Mouse (Mus musculus): ENCODE data around the gene Phgdh.

Phgdh gene

DNA sequence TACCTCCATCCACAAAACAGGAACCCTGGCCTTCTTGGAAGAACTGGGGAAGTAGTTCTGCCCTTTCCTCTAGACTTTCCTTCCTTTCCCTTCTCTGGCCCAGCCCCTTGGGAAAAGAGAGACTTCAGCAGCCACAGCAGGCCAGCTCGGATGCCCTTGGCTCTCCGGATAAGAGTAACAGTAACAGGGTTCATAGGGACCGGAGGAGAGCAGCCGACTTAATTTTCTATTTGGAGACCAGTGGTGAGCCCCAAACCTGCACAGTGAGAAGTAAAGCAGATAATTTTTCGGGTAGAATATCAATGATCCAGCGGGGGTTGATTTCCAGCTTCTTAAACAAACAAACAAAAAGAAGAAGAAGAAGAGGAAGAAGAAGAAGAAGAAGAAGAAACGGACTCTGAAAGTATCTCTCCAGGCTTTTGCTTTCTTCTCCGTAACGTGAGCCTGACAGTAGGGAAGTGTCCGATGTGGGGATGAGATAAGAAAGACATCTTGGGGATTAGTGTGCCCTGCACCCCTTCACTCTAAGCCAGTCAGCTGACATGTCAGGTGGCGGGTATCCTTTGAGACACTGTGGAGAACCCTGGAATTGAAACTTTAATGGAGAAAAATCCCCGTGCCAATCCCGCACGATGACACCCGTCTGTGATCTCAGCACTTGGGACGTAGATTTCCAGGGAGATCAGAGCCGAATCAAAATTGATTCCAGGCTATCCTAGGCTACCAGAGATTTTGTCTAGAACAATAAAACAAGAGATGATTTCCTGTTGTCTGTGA lies 1.2 kb upstream of the Phgdh start:
- no peak for DNase-seq

GRCm38 (mm10) chr3:98339097-98339705 lies 589 bp downstream of the Phgdh start:
- DNase-seq = peak; percentile 23

GRCm38 (mm10) chr3:98338584-98339041 lies 1.2 kb downstream of the Phgdh start:
- DNase-seq = peak; percentile 16

- DNase-seq = no peak
Observed at GRCm38 (mm10) chr3:98336661-98337654, 2.8 kb downstream of the Phgdh start.

DNA sequence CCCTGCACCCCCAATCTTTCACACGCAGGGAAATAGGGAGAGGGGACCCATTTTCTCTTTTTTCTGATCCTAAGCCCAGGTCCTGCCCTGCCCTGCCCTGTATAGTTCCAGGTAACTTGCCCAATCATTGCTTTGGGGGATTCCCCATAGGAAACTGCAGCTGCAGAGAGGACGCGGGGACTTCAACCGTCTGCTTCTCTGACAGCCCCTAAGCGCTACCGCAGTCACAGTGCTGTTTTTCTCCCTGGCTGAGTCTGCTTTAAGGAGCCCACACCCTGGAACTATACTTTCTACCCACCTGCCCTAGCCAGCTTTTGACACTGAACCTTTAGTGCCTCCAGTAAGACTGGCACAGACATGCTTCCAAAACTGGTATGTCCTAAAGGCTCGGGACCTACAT lies 3.9 kb downstream of the Phgdh start:
- DNase-seq = no peak

DNA sequence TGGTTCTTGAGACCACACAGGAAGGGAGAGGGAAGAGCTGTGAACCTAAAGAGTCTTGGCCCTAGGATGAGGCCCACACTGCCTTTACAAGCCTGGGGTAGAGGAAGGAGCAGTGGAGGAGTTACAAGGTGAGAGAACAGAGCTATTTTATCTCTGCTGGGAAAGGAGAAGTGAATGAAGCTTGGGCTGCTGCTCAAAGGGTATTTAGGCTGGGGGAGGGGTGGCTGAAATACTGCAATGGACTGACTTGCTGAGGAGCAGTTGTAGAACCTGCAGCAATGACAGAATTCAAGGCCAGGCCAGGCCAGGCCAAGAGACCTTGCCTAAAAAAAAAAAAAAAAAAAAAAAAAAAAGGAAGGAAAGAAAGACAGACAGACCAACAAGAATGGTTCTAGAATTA lies 4.5 kb downstream of the Phgdh start:
- DNase-seq = no peak

DNA sequence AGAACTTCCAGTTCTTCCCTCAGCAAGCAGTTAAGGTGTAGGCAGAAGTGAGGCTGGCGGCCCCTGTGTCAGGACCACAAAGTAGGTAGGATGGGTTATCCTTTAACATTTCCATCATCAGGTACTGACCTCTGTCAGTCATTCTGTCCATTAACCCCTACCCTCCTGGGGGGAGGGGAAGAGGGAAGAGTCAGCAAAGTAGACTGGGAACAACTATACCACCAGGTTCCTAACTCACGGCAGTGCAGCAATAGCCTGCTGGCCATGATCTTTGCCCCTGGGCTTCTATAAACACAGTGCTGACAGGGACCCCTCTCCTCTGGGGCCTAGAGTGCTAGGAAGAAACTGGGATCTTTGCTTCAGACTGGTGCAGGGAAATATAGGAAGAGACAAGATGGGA lies 5.8 kb downstream of the Phgdh start:
- no peak for DNase-seq

DNA sequence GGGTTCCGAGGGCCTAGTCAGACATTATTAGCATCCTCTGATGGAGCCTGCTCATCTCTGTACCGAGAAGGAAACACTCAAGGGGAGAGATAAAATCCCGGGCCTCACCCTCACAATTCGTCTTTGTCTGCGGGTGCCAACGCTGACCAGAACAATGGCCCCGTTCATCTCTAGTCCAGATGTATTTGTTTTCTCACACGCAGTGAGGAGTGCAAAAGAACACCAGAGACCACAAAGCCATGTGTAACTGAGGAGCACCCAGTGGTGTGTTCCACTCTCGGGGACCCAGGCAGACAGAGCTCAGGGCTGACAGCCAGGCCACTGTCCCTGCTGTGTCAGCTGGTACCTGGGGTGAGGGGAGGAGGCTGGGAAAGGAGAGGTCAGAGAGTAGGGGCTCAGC lies 15.6 kb downstream of the Phgdh start:
- DNase-seq = no peak

- DNase-seq = no peak
Observed at GRCm38 (mm10) chr3:98322209-98322608, 17.6 kb downstream of the Phgdh start.

DNA sequence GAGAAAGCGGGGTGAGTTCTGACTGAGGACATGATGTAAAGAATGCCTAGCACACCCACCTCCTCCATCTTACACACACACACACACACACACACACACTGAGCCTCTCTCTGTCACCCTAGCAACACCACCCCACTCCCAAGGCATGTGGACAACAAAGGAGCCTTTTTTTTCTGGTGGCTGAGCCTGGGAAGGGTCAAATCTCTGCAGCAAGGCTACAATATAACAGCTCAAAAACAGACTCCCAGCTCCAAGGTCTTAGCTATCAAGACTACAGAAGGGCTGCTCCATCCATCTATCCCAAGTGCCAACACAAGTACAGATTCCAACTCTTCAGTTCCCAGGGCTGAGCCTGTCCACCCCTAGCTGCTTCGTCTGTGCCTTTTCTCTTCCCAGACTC lies 20.6 kb downstream of the Phgdh start:
- DNase-seq = peak; percentile 37

DNA sequence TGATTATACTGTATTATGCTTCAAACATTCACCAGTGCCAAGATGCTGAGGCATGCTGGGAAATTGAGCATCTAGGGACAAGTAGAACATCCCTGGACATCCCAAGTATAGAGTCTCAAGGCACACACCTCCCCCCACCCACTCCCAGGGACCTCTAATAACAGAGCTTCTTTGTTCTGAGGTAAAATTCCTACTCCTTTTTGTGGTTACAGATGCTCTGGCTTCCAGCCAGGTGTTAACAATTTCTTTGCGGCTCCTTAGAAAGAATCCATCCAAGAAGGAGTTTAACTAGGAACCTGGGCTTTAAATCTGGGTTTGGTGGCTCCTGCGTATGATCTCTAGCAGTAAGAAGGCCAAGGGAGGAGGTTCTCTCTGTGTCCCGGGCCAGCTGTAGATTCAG lies 22.6 kb downstream of the Phgdh start:
- DNase-seq = no peak

- no peak for DNase-seq
Observed at GRCm38 (mm10) chr3:98315181-98315580, 24.6 kb downstream of the Phgdh start.

- DNase-seq = no peak
Observed at GRCm38 (mm10) chr3:98313294-98314155, 26.3 kb downstream of the Phgdh start.

DNA sequence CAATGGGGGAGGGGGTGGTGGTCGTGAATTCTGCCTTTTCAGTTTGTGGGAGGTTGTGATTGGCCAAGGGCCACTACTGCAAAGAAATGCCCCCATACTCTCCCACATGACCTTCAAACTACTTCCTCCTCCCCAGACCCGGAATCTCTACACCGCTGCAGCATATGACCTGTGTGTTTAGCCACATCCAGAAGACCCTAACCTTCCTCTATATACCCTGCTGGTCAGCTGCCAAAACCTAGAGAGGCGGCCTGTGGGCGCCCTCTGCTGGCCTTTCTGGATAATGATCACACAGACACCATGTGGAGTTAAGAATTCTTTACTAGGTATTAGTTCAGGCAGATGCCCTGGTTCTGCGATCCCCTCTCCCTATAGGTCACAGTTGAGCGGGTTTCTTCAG lies 26.9 kb downstream of the Phgdh start:
- peak; percentile 53 for DNase-seq

GRCm38 (mm10) chr3:98310456-98310855 lies 29.3 kb downstream of the Phgdh start:
- DNase-seq = no peak

GRCm38 (mm10) chr3:98308606-98309005 lies 31.2 kb downstream of the Phgdh start:
- no peak for DNase-seq

DNA sequence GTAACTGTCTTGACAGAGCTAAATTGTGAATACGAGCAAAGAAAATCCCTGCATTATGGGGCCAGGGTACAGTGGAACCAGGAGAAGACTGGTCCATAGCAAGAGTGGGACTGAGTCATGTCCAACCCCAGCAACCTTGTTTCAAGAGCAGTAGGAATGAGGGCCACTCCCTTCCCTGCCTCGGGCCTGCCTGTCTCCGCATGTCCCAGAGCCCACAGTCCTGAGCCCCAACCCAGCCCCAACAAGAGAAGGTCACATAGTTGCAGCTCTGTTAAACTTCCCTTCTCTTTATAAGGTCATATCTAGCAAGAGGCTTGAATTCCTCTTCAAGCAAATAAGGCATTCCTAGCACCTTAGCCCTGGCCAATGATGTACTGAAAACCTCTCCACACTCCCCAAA lies 38.0 kb downstream of the Phgdh start:
- DNase-seq = no peak

- DNase-seq = no peak
Observed at GRCm38 (mm10) chr3:98300266-98300665, 39.5 kb downstream of the Phgdh start.

DNA sequence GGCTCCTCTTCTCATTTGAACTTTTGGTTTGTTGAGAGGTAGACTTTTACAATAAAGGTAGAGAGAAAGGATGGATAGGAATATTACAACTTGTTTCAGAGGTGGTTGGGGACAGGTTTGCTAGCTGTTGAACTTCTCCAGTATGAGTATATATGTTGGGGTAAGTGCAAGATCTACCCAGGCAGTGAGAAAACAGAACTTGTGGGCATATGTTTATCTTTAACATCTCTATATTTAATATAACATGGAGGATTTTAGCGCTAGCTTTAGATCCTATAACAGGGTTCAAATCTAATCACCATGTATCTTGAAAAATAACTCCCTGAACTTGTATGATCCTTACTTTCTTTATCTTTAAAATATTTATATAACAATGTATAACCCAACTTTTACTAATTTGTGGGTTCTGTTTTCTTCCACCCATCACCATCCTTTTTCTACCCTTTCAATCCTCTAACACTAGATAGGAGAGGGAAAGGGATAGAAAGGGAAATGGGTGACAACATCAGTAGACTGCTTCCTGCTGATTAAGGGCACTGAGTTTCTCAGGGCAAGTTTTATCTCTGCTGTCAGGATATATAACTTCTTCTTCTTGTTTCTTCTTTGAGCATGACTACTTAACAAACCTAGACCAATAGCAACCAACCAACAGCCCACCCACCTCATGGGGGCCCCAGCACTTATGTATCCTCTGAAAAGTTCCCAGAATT lies 40.2 kb downstream of the Phgdh start:
- DNase-seq = no peak

DNA sequence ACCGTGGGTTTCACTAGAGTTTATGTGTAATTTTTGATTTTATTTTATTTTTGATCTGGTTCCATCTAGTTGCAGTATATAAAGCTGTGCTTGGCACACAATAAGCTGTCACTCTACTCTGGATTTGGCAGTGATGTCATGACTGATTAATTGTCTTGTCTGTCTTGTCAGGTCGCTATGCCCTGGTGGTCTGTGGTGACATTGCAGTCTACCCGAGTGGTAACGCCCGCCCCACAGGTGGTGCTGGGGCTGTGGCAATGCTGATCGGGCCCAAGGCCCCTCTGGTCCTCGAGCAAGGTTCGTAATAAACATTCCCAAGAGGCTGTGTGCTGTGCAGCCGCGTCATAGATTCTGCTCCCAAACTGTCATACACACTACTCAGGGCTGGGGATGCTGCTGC lies 43.8 kb downstream of the Phgdh start:
- DNase-seq = no peak

- no peak for DNase-seq
Observed at GRCm38 (mm10) chr3:98291044-98291443, 48.7 kb downstream of the Phgdh start.

DNA sequence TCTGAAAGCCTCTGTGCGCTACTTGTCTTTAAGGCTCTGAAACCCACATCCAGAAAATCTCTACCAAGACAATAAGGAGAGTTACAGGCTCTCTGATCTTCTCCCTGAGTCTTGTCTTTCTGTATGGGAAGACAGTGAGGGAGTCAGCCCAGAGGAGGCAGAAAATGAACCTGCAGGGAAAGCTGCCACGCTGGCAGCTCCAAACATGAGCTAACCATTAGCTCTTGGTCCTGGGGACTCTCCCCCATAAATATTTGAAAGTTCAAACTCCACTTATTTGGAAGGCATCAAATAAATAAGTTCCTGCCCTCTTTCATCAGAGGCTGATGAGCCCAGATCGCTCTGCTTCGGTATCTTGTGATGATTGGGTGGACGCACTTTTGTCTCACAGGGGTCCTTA lies 56.6 kb downstream of the Phgdh start:
- DNase-seq = no peak

Data from right cerebral cortex, postnatal 14 days (tissue).